Mouse (Mus musculus) left cerebral cortex, adult 11 months (tissue): ENCODE data around the gene Olfr961.

ENCODE experiments used
- DNase-seq: peaks from one replicate; pipeline ENCODE4 v3.0.0; 2022; ENCODE audit warnings: low spot score

Gene Olfr961

DNA sequence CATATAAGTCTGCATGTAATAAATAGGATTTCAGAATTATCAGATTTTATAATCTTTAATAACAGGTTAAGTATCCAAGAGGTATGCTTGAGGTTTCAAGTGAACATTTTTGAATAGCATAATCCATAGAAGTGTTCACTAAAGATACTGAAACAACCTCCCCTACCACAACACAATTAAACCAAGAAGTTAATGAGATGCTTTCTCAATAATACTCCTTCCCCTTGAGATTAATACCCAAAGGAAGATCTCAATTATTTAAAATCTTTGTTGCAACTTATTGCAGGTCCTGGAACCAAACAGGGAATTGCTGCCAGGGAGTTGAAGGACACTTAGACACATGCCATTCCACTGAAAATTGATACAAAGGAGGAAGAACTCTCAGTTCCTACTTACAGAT lies at the start of gene Olfr961:
Olfr961 (plus strand) TSS at position 301 of the 400 bp plus-strand sequence.
- no peak for DNase-seq

GRCm38 (mm10) chr9:39602536-39603332 lies 42.2 kb upstream of the Olfr961 start:
- DNase-seq, result no peak

DNA sequence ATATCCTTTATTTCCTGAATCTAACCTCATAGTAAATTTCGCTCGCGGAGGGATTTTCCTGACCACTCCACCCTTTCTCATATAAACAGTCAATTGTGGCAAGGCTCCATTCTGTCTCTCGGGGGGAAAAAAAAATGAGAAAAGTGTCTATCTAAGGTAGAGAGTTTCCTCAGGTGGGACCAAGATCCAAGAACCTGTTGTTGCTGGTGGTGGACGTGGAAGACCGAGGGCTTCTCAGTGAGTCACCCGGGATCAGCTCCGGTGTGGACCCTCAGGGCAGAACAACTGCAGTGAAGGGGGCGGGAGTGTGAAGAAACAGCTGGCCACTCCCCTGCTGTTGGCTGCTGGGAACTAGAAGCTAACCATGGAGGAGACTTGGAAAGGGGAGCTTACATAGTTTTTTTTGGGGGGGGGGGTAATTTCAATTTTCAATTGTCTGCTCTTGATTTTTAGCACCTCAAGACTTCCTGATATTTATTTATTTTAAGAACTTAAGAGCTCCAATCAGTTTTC lies 41.5 kb upstream of the Olfr961 start:
- no peak for DNase-seq

DNA sequence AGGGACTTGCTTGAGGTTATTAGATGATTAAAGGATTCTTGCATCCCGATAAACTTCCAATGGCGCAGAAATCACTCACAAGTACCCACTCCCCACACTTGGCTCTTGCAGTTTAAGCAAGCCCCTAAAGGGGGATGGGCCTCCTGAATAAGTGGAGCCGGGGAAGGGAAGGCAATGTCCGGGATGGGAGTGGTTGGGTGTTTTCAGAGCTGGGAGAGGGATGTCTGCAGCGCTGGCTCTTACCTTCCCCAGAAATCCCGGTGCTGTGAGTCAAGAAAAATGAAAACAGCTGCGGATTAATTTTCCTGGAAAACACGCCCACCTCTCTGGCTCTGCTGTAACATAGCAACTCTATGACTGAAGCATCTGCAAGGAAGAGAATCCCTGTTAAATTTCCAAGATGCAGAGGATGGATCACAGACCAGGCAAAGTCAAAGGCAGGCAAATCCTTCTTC lies 40.9 kb upstream of the Olfr961 start, which contains the start of gene AW551984:
AW551984 (minus strand) TSS at position 405 of the 455 bp plus-strand sequence.
- DNase-seq, result no peak

DNA sequence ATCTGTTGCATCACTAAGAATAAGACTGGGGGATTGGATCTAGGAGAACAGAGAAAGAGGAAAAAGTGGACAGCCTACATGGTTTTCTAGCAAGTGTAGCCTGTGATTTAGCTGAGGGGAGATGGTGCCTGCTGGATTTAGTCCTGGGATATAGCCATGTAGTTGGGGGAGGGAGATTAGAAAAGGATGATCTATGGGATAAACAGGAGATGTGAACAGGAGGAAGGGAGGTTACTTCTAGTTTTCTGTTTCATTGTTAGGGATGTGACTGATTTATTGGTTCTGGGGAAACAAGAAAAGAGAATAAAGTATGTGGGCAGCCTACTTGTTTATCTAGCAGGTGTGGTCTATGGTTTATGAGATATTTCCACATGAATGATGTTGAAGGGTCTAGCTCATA lies 36.4 kb upstream of the Olfr961 start:
- DNase-seq, result no peak

DNA sequence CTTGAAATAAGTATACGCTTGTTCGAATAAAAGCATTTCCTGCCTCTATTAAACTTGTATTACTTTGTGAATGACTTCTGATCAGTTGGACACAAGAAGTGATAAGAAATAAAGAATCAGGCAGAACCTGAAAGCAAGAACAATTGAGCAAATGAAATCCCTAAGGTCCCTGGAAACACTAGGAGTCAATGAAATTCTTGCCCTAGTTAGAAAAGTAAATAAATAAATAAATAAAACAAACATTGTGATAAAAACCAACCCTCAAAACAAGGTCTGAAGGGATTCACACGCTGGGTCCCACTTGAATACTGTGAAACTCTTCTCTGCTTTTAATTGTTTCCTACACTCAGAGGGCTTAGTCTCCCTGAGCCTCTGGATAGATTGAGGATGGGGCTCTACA lies 34.5 kb upstream of the Olfr961 start, which contains the start of gene Olfr148:
Olfr148 (plus strand) TSS at position 301 of the 400 bp plus-strand sequence.
- no peak for DNase-seq

DNA sequence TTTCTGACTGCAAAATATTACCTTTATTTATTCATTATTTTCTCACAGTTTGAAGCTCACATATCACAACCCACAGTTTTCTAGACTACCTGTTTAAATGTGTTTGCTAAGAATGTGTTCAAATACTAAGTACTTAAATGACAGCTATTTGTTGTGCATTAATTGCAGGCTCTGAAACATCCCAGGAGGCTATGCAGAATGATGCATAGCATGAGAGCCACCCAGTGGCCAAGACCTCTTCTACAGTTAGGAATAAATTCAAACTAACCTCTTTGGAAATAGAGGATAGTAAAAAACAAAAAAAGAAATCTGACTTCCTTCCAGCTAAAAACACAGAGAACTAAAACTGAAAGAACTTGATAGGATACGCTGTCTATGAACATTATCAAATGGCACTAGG lies 32.9 kb upstream of the Olfr961 start:
- no peak for DNase-seq

GRCm38 (mm10) chr9:39621073-39621472 lies 23.8 kb upstream of the Olfr961 start, which contains the start of gene Olfr960:
TSS of gene Olfr960 (plus strand) at chr9:39621373.
- no peak for DNase-seq

DNA sequence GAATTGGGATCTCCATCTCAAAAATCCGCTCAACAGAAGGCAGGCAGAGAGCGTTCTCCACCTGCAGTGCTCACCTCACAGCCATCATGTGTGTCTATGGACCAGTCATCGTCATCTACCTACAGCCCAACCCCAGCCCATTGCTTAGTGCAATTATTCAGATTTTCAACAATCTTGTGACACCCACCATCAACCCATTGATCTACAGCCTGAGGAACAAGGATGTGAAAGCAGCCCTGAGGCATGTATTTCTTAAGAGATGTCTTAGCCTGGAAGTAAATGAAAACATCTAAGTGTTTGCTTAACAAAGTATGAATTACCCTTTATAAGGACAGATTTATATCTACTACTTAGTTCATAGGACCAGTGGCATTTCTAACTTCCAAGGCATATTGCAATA lies 21.1 kb upstream of the Olfr961 start:
- no peak for DNase-seq

- DNase-seq, result no peak
Measured at GRCm38 (mm10) chr9:39624711-39625110, 20.2 kb upstream of the Olfr961 start.

DNA sequence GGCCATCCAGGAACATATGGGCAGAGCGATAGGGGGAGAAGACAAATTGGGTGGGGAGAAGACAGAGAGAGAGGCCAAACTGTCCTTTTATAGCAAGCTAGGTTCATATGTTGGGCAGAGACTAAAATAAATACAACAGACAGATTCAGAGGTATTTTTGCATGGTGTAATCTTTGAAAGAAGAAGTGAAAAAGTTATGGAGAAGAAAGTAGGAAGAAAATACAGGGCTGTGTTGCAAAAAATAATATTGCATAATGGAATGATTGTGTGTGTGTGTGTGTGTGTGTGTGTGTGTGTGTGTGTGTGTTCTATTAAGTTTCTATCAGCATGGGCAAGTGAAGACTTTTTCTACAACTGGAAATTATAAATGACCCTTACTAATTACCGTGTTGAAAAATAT lies 15.8 kb upstream of the Olfr961 start:
- no peak for DNase-seq

GRCm38 (mm10) chr9:39633913-39634594 lies 10.8 kb upstream of the Olfr961 start:
- no peak for DNase-seq

DNA sequence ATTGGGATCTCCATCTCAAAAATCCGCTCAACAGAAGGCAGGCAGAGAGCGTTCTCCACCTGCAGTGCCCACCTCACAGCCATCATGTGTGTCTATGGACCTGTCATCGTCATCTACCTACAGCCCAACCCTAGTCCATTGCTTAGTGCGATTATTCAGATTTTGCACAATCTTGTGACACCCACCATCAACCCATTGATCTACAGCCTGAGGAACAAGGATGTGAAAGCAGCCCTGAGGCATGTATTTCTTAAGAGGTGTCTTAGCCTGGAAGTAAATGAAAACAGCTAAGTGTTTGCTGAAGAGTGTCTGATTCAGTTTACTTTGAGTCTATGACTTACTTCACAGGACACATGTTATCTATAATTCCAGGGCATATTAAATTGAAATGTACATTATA lies 2.5 kb downstream of the Olfr961 start:
- DNase-seq, result no peak

DNA sequence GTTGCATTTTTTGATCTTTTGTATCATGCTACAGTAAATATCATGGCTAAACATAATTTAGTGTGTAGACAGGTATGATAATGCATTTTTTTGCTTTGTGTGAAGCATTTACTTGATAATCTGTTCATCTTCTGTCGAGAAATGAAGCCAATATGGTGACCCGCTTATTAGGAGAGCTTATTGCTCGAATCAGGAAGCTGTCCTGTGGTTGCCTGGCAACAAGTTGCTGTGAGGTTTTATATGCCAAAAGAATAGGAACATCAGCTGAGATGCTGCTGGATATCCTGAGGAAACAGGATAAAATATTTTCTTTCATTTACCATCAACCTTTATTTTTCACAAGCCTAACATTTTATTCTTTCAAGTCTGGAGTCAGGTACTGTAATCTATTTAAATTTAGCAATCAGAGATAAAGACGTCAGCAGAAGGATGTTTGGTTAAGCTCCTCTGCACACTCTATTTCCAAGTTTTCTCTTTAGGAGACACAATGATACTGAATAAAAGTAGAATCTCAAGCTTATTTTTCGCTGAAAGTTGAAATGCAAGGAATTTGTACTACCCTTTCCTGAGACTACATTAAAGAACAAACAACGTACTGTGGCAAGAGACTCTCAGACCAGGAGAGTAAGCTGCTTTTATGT lies 10.0 kb downstream of the Olfr961 start:
- DNase-seq, result no peak

- no peak for DNase-seq
Measured at GRCm38 (mm10) chr9:39666905-39667304, 22.0 kb downstream of the Olfr961 start, which contains the start of gene Olfr963. TSS of gene Olfr963 (plus strand) at chr9:39667205.

DNA sequence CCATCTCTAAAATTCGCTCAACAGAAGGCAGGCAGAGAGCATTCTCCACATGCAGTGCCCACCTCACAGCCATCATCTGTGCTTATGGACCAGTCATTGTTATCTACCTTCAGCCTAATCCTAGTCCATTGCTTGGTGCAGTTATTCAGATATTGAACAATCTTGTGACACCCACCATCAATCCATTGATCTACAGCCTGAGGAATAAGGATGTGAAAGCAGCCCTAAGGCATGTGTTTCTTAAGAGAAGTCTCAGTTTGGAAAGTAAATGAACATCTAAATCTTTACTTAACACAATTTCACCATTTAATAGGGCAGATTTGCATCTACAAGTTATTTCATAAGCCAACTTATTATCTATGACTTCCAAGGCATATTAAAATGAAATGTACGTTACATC lies 24.8 kb downstream of the Olfr961 start:
- DNase-seq, result no peak

GRCm38 (mm10) chr9:39674820-39675219 lies 29.9 kb downstream of the Olfr961 start:
- DNase-seq, result no peak

GRCm38 (mm10) chr9:39678557-39678956 lies 33.7 kb downstream of the Olfr961 start:
- no peak for DNase-seq

GRCm38 (mm10) chr9:39679280-39679679 lies 34.4 kb downstream of the Olfr961 start:
- no peak for DNase-seq
